Mouse (Mus musculus): ENCODE results near the gene Zkscan8. TPM values are rescaled to one million over a fixed set of nuclear protein-coding genes. Genes with fewer than 3 reads are reported as not detected.
A peak's percentile ranks its signal among the peaks of the same experiment; 100 is the strongest.
"Not testable (repeated sequence)": the region's sequence is repeated elsewhere in the genome, so short reads cannot be mapped to it uniquely, and the experiment has no call there.

Gene Zkscan8
- polyA plus RNA-seq (2015; fragmentation: Nextera tagmentation; extraction: Ambion mirVana): 3.2 and 4.4 TPM in 2 replicates

GRCm38 (mm10) chr13:21530781-21531201 lies at the start of gene Zkscan8:
TSS of gene Zkscan8 (minus strand) at chr13:21531120.
- peak; percentile 88 for DNase-seq (ENCODE audit: low spot score)

- no peak for DNase-seq (ENCODE audit: low spot score)
These were observed 28.9 kb upstream of the Zkscan8 start, which contains the start of gene Olfr1535 for GRCm38 (mm10) chr13:21559793-21560192. TSS of gene Olfr1535 (minus strand) at chr13:21559893.

- no peak for DNase-seq (ENCODE audit: low spot score)
These were observed 19.6 kb upstream of the Zkscan8 start for GRCm38 (mm10) chr13:21550416-21551110.

GRCm38 (mm10) chr13:21549487-21549886 lies 18.6 kb upstream of the Zkscan8 start:
- DNase-seq (ENCODE audit: low spot score): no peak

- DNase-seq (ENCODE audit: low spot score): no peak
These were observed 11.8 kb upstream of the Zkscan8 start, which contains the start of gene Olfr1366 for GRCm38 (mm10) chr13:21542708-21543107. TSS of gene Olfr1366 (minus strand) at chr13:21542808.

- DNase-seq (ENCODE audit: low spot score): no peak
These were observed 784 bp downstream of the Zkscan8 start for GRCm38 (mm10) chr13:21530136-21530535.

- peak; percentile 85 for DNase-seq (ENCODE audit: low spot score)
These were observed 24.7 kb downstream of the Zkscan8 start for GRCm38 (mm10) chr13:21506221-21506649.

- DNase-seq (ENCODE audit: low spot score): no peak
These were observed 28.6 kb downstream of the Zkscan8 start for GRCm38 (mm10) chr13:21502296-21502695.

- not testable (repeated sequence) for DNase-seq (ENCODE audit: low spot score)
These were observed 29.7 kb downstream of the Zkscan8 start, which contains the start of gene Gm11273 for GRCm38 (mm10) chr13:21501182-21501581. TSS of gene Gm11273 (minus strand) at chr13:21501418.

GRCm38 (mm10) chr13:21495080-21495479 lies 35.8 kb downstream of the Zkscan8 start, which contains the start of gene AK157302:
TSS of gene AK157302 (plus strand) at chr13:21495223.
- no peak for DNase-seq (ENCODE audit: low spot score)

- no peak for DNase-seq (ENCODE audit: low spot score)
These were observed 38.1 kb downstream of the Zkscan8 start for GRCm38 (mm10) chr13:21492847-21493246.

GRCm38 (mm10) chr13:21486881-21487280 lies 44.0 kb downstream of the Zkscan8 start:
- DNase-seq (ENCODE audit: low spot score): no peak

GRCm38 (mm10) chr13:21478759-21479670 lies 51.9 kb downstream of the Zkscan8 start, which contains the start of the genes Zkscan4 and Gm10065:
TSS of gene Zkscan4 (plus strand) at chr13:21478907.
TSS of gene Gm10065 (minus strand) at chr13:21479441.
- DNase-seq (ENCODE audit: low spot score): peak; percentile 17

GRCm38 (mm10) chr13:21472427-21472826 lies 58.5 kb downstream of the Zkscan8 start:
- no peak for DNase-seq (ENCODE audit: low spot score)

- no peak for DNase-seq (ENCODE audit: low spot score)
These were observed 61.8 kb downstream of the Zkscan8 start for GRCm38 (mm10) chr13:21469097-21469496.

- DNase-seq (ENCODE audit: low spot score): peak; percentile 72
These were observed 62.6 kb downstream of the Zkscan8 start, which contains the start of gene Nkapl for GRCm38 (mm10) chr13:21468061-21469019. TSS of gene Nkapl (minus strand) at chr13:21468509.

GRCm38 (mm10) chr13:21467336-21467735 lies 63.6 kb downstream of the Zkscan8 start:
- no peak for DNase-seq (ENCODE audit: low spot score)

All from thymus, postnatal 0 days (tissue).